Mouse (Mus musculus) Patski (cell line): Measurements from ENCODE around the gene Cideb. TPM values are rescaled to one million over a fixed set of nuclear protein-coding genes. Genes with fewer than 3 reads are reported as not detected.

Source experiments
- ATAC-seq: fragments of 100-300 bp; one replicate; pipeline ENCODE4 v1.8.0; 2021
- CTCF ChIA-PET: fragments of 350-600 bp; sonication (Branson Sonifier 250); formaldehyde crosslinking; loops from one replicate; lab custom pipeline; 2022; ENCODE audit warnings: inconsistent platforms; lab: Charles Lee
- POLR2A ChIA-PET: fragments of 350-600 bp; sonication (Branson Sonifier 250); formaldehyde crosslinking; loops from one replicate; lab custom pipeline; 2022; ENCODE audit warnings: antibody characterized with exemption, inconsistent platforms; lab: Charles Lee
- DNase-seq: peaks from one replicate; pipeline ENCODE4 v3.0.0-alpha.2; 2011; ENCODE audit warnings: low read depth, low spot score
- H3K27me3 ChIP-seq: fragments of 371-371 bp; one replicate; pipeline ENCODE4 v1.5.1; 2021
- CTCF ChIP-seq: fragments of 100-300 bp; IDR thresholded peaks from one replicate; pipeline ENCODE4 v1.5.1; 2021
- in situ Hi-C: fragments of 300-500 bp; cut with MboI; formaldehyde crosslinking; loops from 3 replicates; pipeline ENCODE4 v1.11.1; 2018; ENCODE audit warnings: low pct_unique_long_range_greater_than_20kb, mixed read lengths
- polyA plus RNA-seq: library from polyadenylated mRNA; unstranded; gene quantifications from one replicate; pipeline ENCODE4 v1.2.3, GENCODE M21; 2021

Gene Cideb
- polyA plus RNA-seq, 1 experiment from 2014 or later = 1.9 TPM

DNA sequence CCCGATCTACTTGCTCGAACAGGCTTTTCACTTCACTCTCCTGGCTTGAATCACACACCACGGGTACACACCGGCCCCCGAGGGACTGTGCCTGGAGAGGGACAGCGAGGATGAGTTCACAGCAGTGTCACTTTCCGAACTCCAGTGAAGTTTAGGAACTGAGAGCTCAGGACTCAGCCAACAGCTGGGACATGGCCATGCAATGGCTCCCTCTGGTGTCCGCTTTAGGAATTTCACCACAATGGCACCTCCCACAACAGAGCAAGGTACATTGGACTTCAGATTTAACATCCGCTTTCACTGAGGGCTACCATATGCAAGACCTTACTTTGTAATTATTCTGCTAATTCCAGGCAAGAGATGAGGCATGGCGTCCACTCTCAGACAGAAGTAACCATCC lies 14.5 kb downstream of the Cideb start:
- DNase-seq = no peak
- TF ChIP-seq CTCF = no peak
- CTCF ChIA-PET = interaction anchor here (0.7 to 8.2 kb wide), 11 partner anchors 8 to 84 kb away, joined by 3 to 80 read pairs (median 5); partner anchors contain the start of genes Cideb, Ltb4r2, Mdp1 and Rabggta
- in situ Hi-C loops = loop anchor here (5.0 kb wide), 1 partner anchor 61 kb away; the partner anchor contains the start of gene Tinf2
- peak; percentile 68 for ATAC-seq
- POLR2A ChIA-PET = no interaction called here
- no peaks in the 10 kb centered on the region for H3K27me3 ChIP-seq

DNA sequence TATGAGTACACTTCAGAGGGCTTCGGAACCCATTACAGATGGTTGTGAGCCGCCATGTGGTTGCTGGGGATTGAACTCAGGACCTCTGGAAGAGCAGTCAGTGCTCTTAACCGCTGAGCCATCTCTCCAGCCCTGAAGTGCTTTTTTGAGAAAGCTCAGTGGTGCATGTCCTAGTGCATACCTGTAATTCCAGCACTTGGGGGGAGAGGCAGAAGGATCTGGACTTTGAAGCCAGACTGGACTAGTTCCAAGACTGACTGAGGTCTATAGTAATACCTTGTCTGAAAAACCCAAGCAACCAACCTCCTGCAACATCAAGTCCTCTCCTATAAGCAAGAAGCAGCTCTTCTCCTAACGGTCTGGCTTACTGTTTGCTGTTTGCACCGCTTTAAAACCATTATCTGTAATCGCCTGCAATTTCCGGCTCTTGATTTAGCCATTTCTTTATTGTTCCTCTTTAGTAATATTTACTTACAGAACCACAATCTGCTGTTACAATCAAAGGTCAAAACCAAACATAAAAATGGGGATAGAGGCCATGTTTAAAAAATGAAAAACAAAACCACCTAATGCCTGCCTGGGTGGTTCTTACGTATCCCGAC lies 21.1 kb downstream of the Cideb start:
- ChIA-PET CTCF (interaction anchor here (0.8 to 1.2 kb wide), 3 partner anchors 12 to 55 kb away, joined by 3 read pairs; partner anchors contain the start of genes Rabggta and Tinf2), POLR2A (no interaction called here)
- in situ Hi-C loops = no loop called here
- ATAC-seq (no peak), DNase-seq (no peak)
- no peaks in the 10 kb centered on the region for H3K27me3 ChIP-seq
- no peak for TF ChIP-seq CTCF

DNA sequence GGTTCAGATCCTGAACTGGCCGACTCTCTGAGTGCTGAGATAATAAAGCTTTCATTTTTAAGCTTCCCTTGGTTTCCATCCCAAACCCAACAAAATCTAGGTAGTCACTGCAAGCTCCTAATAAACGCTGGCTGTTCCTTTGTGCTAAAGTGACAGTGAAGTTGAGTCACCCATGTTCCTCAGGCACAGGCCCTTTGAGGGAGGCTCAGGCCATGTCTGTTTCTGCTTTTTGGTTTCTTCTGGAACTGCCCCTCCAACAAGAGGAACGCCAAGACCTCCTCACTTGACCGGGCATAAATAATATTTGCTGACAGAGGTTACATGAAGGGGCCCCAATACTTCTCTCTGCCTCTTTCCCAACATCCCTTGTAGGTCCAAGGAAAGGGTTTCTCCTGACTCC lies 22.5 kb downstream of the Cideb start:
- ChIA-PET CTCF (interaction anchor here (1.2 to 1.8 kb wide), 3 partner anchors 8 to 54 kb away, joined by 3 to 10 read pairs (median 3); partner anchors contain the start of genes Tgm1 and Tinf2), POLR2A (interaction anchor here (0.9 kb wide), 1 partner anchor 9 kb away, joined by 3 read pairs; no protein-coding TSS in a partner anchor)
- in situ Hi-C loops = no loop called here
- no peak for DNase-seq
- no peak for TF ChIP-seq CTCF
- no peaks in the 10 kb centered on the region for H3K27me3 ChIP-seq
- ATAC-seq = no peak

DNA sequence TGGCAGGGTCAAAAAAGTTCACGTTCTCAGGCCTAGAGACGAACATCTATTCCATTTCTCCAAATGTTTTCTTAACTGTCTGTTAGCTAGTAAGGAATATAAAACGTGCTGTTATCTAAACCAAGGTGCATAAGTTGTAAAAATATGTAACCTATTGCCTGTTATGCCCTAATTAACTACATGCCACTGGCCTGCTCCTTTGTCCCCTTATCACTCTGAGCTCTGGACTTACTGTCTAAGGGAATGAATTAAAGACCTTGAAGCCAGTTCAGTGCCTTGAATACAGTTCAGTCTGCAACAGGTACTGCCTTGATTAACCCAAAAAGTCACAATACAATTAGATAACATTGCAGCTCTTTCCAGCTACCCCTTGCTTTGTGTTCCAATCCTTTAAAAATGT lies 22.9 kb downstream of the Cideb start:
- DNase-seq = no peak
- no peak for TF ChIP-seq CTCF
- no peaks in the 10 kb centered on the region for H3K27me3 ChIP-seq
- CTCF ChIA-PET = interaction anchor here (0.7 to 1.8 kb wide), 4 partner anchors 8 to 22 kb away, joined by 3 to 10 read pairs (median 4); partner anchors contain the start of gene Tgm1
- ATAC-seq = no peak
- in situ Hi-C loops = no loop called here
- POLR2A ChIA-PET = no interaction called here

DNA sequence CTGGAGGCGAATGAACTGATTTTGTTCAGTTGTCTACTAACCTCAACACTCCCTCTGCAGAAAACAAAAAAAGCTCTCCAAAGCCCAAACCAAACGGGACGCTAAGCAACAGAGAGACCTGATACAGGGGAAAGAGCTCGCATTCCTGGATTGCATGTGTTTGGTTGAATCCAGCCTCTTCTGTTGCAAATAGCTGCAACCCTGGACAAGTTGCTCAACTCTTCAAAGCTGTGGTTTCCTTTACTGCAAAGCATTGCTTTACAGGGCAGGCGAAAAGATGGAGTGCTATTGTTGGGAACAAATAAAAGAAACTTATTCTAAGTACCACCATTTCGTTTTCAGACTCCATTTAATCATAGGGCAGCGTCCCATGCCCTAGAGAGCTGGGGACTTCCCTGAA lies 23.4 kb downstream of the Cideb start:
- no peak for DNase-seq
- in situ Hi-C loops = no loop called here
- CTCF ChIA-PET = interaction anchor here (0.7 to 1.8 kb wide), 5 partner anchors 9 to 38 kb away, joined by 3 to 10 read pairs (median 3); partner anchors contain the start of gene Tgm1
- POLR2A ChIA-PET = no interaction called here
- no peak for TF ChIP-seq CTCF
- ATAC-seq = no peak
- H3K27me3 ChIP-seq = no peaks in the 10 kb centered on the region

DNA sequence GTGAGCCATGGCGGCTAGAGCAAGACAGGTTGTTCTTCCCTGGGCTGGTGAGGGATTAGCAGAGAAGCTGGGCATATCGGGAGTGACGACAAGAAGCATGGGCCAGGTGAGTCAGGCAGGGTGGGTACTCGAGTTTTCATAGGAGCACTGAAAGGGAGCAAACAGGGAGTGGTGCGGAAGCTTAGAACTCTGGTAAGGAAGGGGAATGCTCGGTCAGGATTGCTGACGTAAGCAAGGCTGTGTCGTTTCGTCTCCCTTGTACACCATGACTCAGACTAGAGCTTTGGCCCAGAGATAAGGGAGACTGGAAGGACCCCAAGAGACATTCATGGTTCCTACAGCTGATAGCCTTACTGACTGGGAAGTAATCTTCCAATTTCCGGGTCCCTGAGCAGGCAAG lies 24.4 kb downstream of the Cideb start:
- ChIA-PET CTCF (interaction anchor here (1.2 kb wide), 1 partner anchor 37 kb away, joined by 3 read pairs; no protein-coding TSS in a partner anchor), POLR2A (no interaction called here)
- in situ Hi-C loops = no loop called here
- H3K27me3 ChIP-seq = no peaks in the 10 kb centered on the region
- DNase-seq (no peak), ATAC-seq (no peak)
- no peak for TF ChIP-seq CTCF

DNA sequence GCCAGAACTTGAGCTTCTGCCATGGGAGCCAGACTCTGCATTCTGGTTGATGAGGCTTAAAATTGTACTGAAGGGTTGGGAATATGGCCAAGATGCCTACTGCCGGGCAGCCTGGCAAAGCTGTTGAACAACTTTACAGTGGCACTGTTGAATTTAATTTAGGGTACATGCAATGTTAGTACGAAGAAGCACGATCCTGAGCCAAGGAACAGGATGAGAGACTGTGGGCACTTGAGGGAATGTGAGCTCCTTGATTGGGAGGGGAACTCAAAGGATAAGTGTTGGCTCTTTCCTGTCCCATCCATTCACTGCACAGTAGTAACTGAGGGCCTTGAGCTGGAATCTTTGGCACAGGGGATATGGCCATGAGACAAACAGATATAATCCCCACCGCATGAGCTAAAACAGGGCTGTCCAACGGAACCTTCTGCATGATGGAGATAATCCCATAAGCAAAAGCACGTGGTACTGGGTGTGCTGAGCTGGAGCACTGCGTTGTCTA lies 27.7 kb downstream of the Cideb start:
- POLR2A ChIA-PET = no interaction called here

DNA sequence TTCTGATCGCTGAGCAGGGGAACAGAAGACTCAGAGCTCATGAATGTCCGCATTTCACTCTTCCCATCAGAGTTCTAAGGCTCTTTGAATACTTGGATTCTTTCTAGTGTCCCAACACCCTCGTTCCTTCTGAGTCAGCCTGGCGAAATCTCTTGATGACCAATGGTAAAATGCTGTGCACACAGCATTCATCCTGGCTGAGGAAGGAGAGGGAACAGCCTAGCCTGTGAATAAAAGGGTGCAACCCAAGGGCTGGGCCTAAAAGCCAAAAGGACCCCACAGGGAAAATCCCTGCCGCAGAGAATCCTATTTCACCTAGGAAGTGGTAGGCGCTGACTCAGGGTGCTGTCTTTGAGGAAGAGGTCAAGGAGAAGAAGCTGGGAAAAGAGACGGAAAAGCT lies 28.1 kb downstream of the Cideb start:
- no peak for ATAC-seq
- no peaks in the 10 kb centered on the region for H3K27me3 ChIP-seq
- in situ Hi-C loops = no loop called here
- ChIA-PET CTCF (interaction anchor here (1.1 to 1.8 kb wide), 4 partner anchors 9 to 48 kb away, joined by 3 to 6 read pairs (median 4); partner anchors contain the start of gene Tinf2), POLR2A (no interaction called here)
- TF ChIP-seq CTCF = no peak
- no peak for DNase-seq

More for the DNA sequence above, 27.7 kb downstream of the Cideb start:
- CTCF ChIA-PET = interaction anchor here (1.0 to 1.8 kb wide), 4 partner anchors 8 to 48 kb away, joined by 3 to 6 read pairs (median 4); partner anchors contain the start of genes Rabggta and Tinf2
- no peak for DNase-seq
- ATAC-seq = no peak
- TF ChIP-seq CTCF = no peak
- in situ Hi-C loops = no loop called here
- H3K27me3 ChIP-seq = no peaks in the 10 kb centered on the region

DNA sequence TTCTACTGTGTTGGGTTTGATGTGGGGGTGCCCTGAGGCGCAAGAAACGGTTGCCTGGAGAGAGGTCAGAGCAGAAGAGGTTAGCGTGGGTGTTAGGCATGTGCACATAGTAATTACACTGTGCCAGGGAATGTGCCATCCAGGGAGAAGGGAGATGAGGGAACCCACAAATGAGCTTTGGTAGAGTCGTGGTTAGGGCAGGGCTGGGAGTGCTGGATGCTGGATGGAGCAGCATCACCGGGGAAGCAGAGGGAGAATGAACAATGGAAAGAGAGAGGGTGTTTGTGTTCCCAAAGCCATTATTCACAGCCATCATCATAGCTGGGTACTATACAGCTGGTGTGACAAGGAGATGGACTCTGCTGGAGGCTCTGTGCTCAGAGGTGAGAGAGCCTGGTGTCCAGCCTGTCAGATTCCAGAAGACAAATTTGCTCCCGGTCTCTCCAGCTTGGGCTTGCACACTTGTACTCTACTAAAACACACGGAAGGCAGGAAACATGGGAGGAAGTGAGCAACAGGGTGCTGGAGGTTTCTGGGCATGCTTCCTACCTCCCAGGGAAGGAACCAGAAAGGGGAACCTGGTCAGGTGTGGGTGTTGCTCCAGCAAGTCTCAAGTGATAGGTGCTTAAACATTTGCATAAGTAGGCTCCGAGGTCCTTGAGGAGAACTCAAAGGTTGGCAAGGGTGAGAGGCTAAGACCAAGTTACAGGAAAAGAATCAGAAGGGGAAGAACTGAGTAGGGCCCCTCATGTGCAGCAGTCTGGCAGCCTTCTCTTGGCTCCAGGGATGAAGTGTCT lies 30.2 kb downstream of the Cideb start:
- ATAC-seq (peak; percentile 28), DNase-seq (no peak)
- POLR2A ChIA-PET = no interaction called here
- TF ChIP-seq CTCF = no peak
- CTCF ChIA-PET = interaction anchor here (1.6 kb wide), 2 partner anchors 16 to 37 kb away, joined by 3 to 4 read pairs; no protein-coding TSS in a partner anchor
- in situ Hi-C loops = no loop called here
- H3K27me3 ChIP-seq = no peaks in the 10 kb centered on the region

DNA sequence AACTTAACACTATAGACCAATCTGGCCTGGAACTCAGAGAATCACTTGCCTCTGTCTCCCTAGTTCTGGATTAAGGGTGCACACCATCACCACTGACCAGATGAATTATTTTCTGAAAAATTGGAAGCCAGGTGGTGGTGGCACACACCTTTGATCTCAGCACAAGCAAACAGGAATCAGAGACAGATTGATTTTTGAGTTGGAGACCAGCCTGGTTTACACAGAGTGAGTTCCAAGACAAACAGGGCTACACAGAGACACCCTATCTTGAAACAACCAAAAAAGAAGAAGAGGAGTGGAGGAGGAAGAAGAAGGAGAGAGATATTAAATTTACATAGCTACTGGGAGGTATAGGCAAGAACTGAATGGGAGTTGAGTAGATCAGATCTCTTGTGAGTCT lies 32.0 kb downstream of the Cideb start:
- no peak for TF ChIP-seq CTCF
- in situ Hi-C loops = no loop called here
- CTCF ChIA-PET = no interaction called here

More for the DNA sequence above, 32.0 kb downstream of the Cideb start:
- DNase-seq (no peak), ATAC-seq (no peak)
- POLR2A ChIA-PET = no interaction called here
- H3K27me3 ChIP-seq = no peaks in the 10 kb centered on the region
